8 mouse cellular contexts compared by ENCODE assay signal in genomic region chr7:83892333-83892669, GRCm38 (mm10). TPM values are rescaled to one million over a fixed set of nuclear protein-coding genes. Genes with fewer than 3 reads are reported as not detected.
DNase-seq lines count a peak whose midpoint lies in the region; ATAC-seq and TF ChIP-seq lines count a peak whose summit lies in the region.

No protein-coding gene starts in this region.

- H3K27me3 ChIP-seq in heart, embryonic 14.5 days (ENCODE audit: control insufficient read depth, insufficient read depth, low read length): no peaks in the 10 kb centered on the region
- H3K27me3 ChIP-seq in MEL (ENCODE audit: control insufficient read depth in 1 of 2, insufficient read depth in 2 of 2, low read length in 2 of 2): no peaks in the 10 kb centered on the region
- H3K27me3 ChIP-seq in hindbrain, embryonic 13.5 days: no peaks in the 10 kb centered on the region
- H3K27me3 ChIP-seq in midbrain, embryonic 11.5 days (ENCODE audit: control insufficient read depth, insufficient read depth, low read length): no peaks in the 10 kb centered on the region

- no peaks in the 10 kb centered on the region for H3K9me3 ChIP-seq in heart, embryonic 14.5 days (ENCODE audit: control insufficient read depth, low read length)
- H3K9me3 ChIP-seq in MEL (replicated peaks; ENCODE audit: insufficient read depth, low read length): no peaks in the 10 kb centered on the region
- no peaks in the 10 kb centered on the region for H3K9me3 ChIP-seq in hindbrain, embryonic 13.5 days
- no peaks in the 10 kb centered on the region for H3K9me3 ChIP-seq in midbrain, embryonic 11.5 days (ENCODE audit: control insufficient read depth, low read length)

- no peak for TF ChIP-seq CTCF in MEL (IDR thresholded peaks at IDR 0.05 in 2 of 3, conservative IDR thresholded peaks at IDR 0.05 in 1 of 3; ENCODE audit: control insufficient read depth in 1 of 3, insufficient read depth in 1 of 3, low read depth in 2 of 3, low read length in 3 of 3, poor library complexity in 1 of 3, severe bottlenecking in 1 of 3)

- H3K4me2 ChIP-seq in heart, embryonic 14.5 days (ENCODE audit: low read length): peak overlapping the region; percentile 87
- peak overlapping the region; percentile 86 for H3K4me2 ChIP-seq in hindbrain, embryonic 13.5 days
- H3K4me2 ChIP-seq in midbrain, embryonic 11.5 days: peak overlapping the region; percentile 52

- 0% methylated on average over 19 of the region's 21 CpGs for WGBS in heart, embryonic 14.5 days
- 0% methylated on average over 19 of the region's 21 CpGs for WGBS in hindbrain, embryonic 13.5 days
- WGBS in midbrain, embryonic 11.5 days: 0% methylated on average over 20 of the region's 21 CpGs

- H3K4me1 ChIP-seq in heart, embryonic 14.5 days (ENCODE audit: control insufficient read depth in 2 of 2, insufficient read depth in 2 of 2, low read length in 2 of 2): peaks cover 0 to 19% of the 10 kb centered on the region in 2 experiments; a peak in 2 of 4 replicates
- H3K4me1 ChIP-seq in MEL (ENCODE audit: control insufficient read depth in 1 of 2, insufficient read depth in 2 of 2, low read length in 2 of 2): peaks cover 24 to 26% of the 10 kb centered on the region in 2 experiments
- peaks cover 24% of the 10 kb centered on the region for H3K4me1 ChIP-seq in hindbrain, embryonic 13.5 days (replicated peaks)
- peaks cover 12% of the 10 kb centered on the region for H3K4me1 ChIP-seq in midbrain, embryonic 11.5 days (ENCODE audit: control insufficient read depth, insufficient read depth, low read length)

- TF ChIP-seq EP300 in MEL (IDR thresholded peaks at IDR 0.05; ENCODE audit: low read depth in 1 of 2, low read length in 2 of 2): no peak

- no peak for TF ChIP-seq RAD21 in MEL (IDR thresholded peaks at IDR 0.05; ENCODE audit: low read depth, low read length)

- H3K79me2 ChIP-seq in MEL (ENCODE audit: control insufficient read depth, insufficient read depth, low read length, poor library complexity): peaks cover 28% of the 10 kb centered on the region

- H3K36me3 ChIP-seq in heart, embryonic 14.5 days (ENCODE audit: control insufficient read depth, insufficient read depth, low read length): peaks cover 28% of the 10 kb centered on the region
- H3K36me3 ChIP-seq in MEL (ENCODE audit: control insufficient read depth in 1 of 2, insufficient read depth in 2 of 2, low read length in 2 of 2): peaks cover under 1 to 36% of the 10 kb centered on the region in 2 experiments
- H3K36me3 ChIP-seq in hindbrain, embryonic 13.5 days: peaks cover 12% of the 10 kb centered on the region
- H3K36me3 ChIP-seq in midbrain, embryonic 11.5 days (ENCODE audit: control insufficient read depth, insufficient read depth, low read length): no peaks in the 10 kb centered on the region

- intact Hi-C loops in heart, postnatal 25 days (cut with DNase I): no loop called here

- peak overlapping the region; percentile 94 for H3K9ac ChIP-seq in heart, embryonic 14.5 days (ENCODE audit: low read length)
- H3K9ac ChIP-seq in MEL (ENCODE audit: control insufficient read depth, low read depth, low read length, poor library complexity, severe bottlenecking): peak overlapping the region; percentile 75
- H3K9ac ChIP-seq in hindbrain, embryonic 13.5 days: peak overlapping the region; percentile 89
- H3K9ac ChIP-seq in midbrain, embryonic 11.5 days (ENCODE audit: low read length): peak overlapping the region; percentile 85

- peak overlapping the region; percentile 78 to 90 for H3K4me3 ChIP-seq in heart, embryonic 14.5 days (ENCODE audit: control insufficient read depth in 1 of 2, insufficient read depth in 1 of 2, low read depth in 1 of 2, low read length in 2 of 2)
- H3K4me3 ChIP-seq in MEL (ENCODE audit: control insufficient read depth in 1 of 2, insufficient read depth in 1 of 2, low read depth in 2 of 2, low read length in 2 of 2): peak overlapping the region; percentile 78 to 94
- peak overlapping the region; percentile 75 for H3K4me3 ChIP-seq in hindbrain, embryonic 13.5 days
- peak overlapping the region; percentile 58 for H3K4me3 ChIP-seq in midbrain, embryonic 11.5 days (ENCODE audit: low read depth, low read length)

- DNase-seq in heart, postnatal 25 days (ENCODE audit: low spot score): no peak
- no peak for DNase-seq in MEL (ENCODE audit: low read depth, low spot score)
- no peak for DNase-seq in midbrain, embryonic 11.5 days (ENCODE audit: low spot score, missing footprints)
- DNase-seq in urinary bladder, postnatal 14 days (ENCODE audit: low spot score): no peak
- no peak for DNase-seq in cerebellum, postnatal 10 days

- peak in 1 of 2 experiments; percentile 92; a peak in 2 of 4 replicates for TF ChIP-seq POLR2A in MEL (IDR thresholded peaks at IDR 0.05; ENCODE audit: control insufficient read depth in 1 of 2, insufficient read depth in 1 of 2, low read depth in 1 of 2, low read length in 2 of 2, poor library complexity in 1 of 2)

- ATAC-seq in heart, embryonic 14.5 days (ENCODE audit: insufficient number of reproducible peaks, insufficient read depth, low FRiP score, low read depth): no peak; the same call in 1 of the 2 replicates
- ATAC-seq in hindbrain, embryonic 13.5 days (ENCODE audit: low FRiP score): no peak
- ATAC-seq in midbrain, embryonic 11.5 days (ENCODE audit: low FRiP score): 0 out of 2 replicates have a peak, but pooled peaks have one; percentile 28
- ATAC-seq in megakaryocyte progenitor cell, adult 5-6 weeks (replicated peaks; ENCODE audit: poor library complexity): no peak

- H3K27ac ChIP-seq in heart, embryonic 14.5 days (replicated peaks in 1 of 2; ENCODE audit: control insufficient read depth in 1 of 2, insufficient read depth in 1 of 2, low read depth in 2 of 2, low read length in 2 of 2): peak overlapping the region; percentile 86 to 88
- peak overlapping the region; percentile 59 for H3K27ac ChIP-seq in MEL (ENCODE audit: control insufficient read depth, low read depth, low read length)
- peak overlapping the region; percentile 90 for H3K27ac ChIP-seq in hindbrain, embryonic 13.5 days
- peak overlapping the region; percentile 22 for H3K27ac ChIP-seq in midbrain, embryonic 11.5 days (ENCODE audit: low read depth, low read length)

TF ChIP-seq in MEL, 35 proteins besides CTCF, POLR2A, EP300 and RAD21:
- 0 out of 2 replicates have a peak, but pooled peaks have one; percentile 38 for TF ChIP-seq SIN3A (IDR thresholded peaks at IDR 0.05; ENCODE audit: low read length)
- TF ChIP-seq POLR2AphosphoS5 (IDR thresholded peaks at IDR 0.05; ENCODE audit: borderline replicate concordance, low read depth, low read length): 0 out of 2 replicates have a peak, but pooled peaks have one; percentile 41
- TF ChIP-seq GATA1 (IDR thresholded peaks at IDR 0.05; ENCODE audit: low read depth, low read length): no peak

RNA-seq across cellular contexts. Expression of gene Mesd, which starts 8.0 kb away (rescaled TPM):
- 63.5 and 71.5 TPM in 2 replicates for polyA plus RNA-seq in heart, embryonic 14.5 days (2014; fragmentation: Nextera tagmentation; extraction: Ambion mirVana)
- total RNA-seq in heart, postnatal 25 days (2021): 10 to 100 TPM; 51.3 to 52.0 TPM
- total RNA-seq in MEL (2012; rRNA removed): 75.8 and 83.3 TPM in 2 replicates
- polyA plus RNA-seq in MEL (2012; ENCODE audit: insufficient read depth in 1 of 2, insufficient read length in 2 of 2, low read depth in 1 of 2, low replicate concordance in 2 of 2, missing spikeins in 1 of 2): 100 to 1,000 TPM in 1 of 2 experiments, 10 to 100 TPM in 1; 64.5 to 135 TPM
- 73.6 and 74.5 TPM in 2 replicates for polyA plus RNA-seq in hindbrain, embryonic 13.5 days (2015; fragmentation: Nextera tagmentation; extraction: Ambion mirVana)
- polyA plus RNA-seq in midbrain, embryonic 11.5 days (2014; fragmentation: Nextera tagmentation; extraction: Ambion mirVana): 80.3 and 84.4 TPM in 2 replicates
- total RNA-seq in megakaryocyte progenitor cell, adult 5-6 weeks (2015): 32.4 and 37.6 TPM in 2 replicates
- 61.0 and 61.2 TPM in 2 replicates for total RNA-seq in megakaryocyte progenitor cell, adult 5-6 weeks (2017)

RNA-seq across cellular contexts. Expression of gene Tlnrd1, which starts 8.2 kb away (rescaled TPM):
- 14.5 and 14.6 TPM in 2 replicates for polyA plus RNA-seq in heart, embryonic 14.5 days (2014; fragmentation: Nextera tagmentation; extraction: Ambion mirVana)
- total RNA-seq in heart, postnatal 25 days (2021): 1 to 10 TPM; 8.1 to 9.1 TPM
- total RNA-seq in MEL (2012; rRNA removed): 7.5 and 8.8 TPM in 2 replicates
- polyA plus RNA-seq in MEL (2012; ENCODE audit: insufficient read depth in 1 of 2, insufficient read length in 2 of 2, low read depth in 1 of 2, low replicate concordance in 2 of 2, missing spikeins in 1 of 2): 10 to 100 TPM in 1 of 2 experiments, not detected in 1; 18.0 TPM
- polyA plus RNA-seq in hindbrain, embryonic 13.5 days (2015; fragmentation: Nextera tagmentation; extraction: Ambion mirVana): 7.5 and 7.6 TPM in 2 replicates
- 13.1 and 16.8 TPM in 2 replicates for polyA plus RNA-seq in midbrain, embryonic 11.5 days (2014; fragmentation: Nextera tagmentation; extraction: Ambion mirVana)
- 8.3 and 9.3 TPM in 2 replicates for total RNA-seq in megakaryocyte progenitor cell, adult 5-6 weeks (2015)
- total RNA-seq in megakaryocyte progenitor cell, adult 5-6 weeks (2017): 4.9 and 5.0 TPM in 2 replicates

Comparison
In these comparisons a context has a peak if more than half of its experiments do, and no peak if none do; other contexts are left out.
1. H3K27ac ChIP-seq: peak in every context shown above with its lines; median percentile 90 in hindbrain, embryonic 13.5 days; 87 in heart, embryonic 14.5 days; 59 in MEL; 22 in midbrain, embryonic 11.5 days.